Mouse (Mus musculus) heart, embryonic 14.5 days (tissue): ENCODE measurements around the gene Senp5. TPM values are rescaled to one million over a fixed set of nuclear protein-coding genes. Genes with fewer than 3 reads are reported as not detected.

Source experiments
- ATAC-seq: fragments of 200-750 bp; cut with Nextera tagmentation; 2 replicates; pipeline ENCODE4 v1.8.0; 2017; ENCODE audit warnings: low read depth, moderate TSS enrichment; ENCODE audit not compliant: insufficient number of reproducible peaks, insufficient read depth, low FRiP score
- H3K27ac ChIP-seq, 2 experiments: fragments of 200-500 bp in 1 of 2; fragments of 300-500 bp in 1 of 2; sonication (generic) in 1 of 2; replicated peaks in 1 of 2; 2 replicates each; pipeline ENCODE4 v1.5.1; 2012 to 2014; ENCODE audit warnings: low read depth in 2 of 2, low read length in 2 of 2, control low read depth in 1 of 2, mild to moderate bottlenecking in 1 of 2, mixed read lengths in 1 of 2; ENCODE audit not compliant: control insufficient read depth in 1 of 2, insufficient read depth in 1 of 2
- H3K27me3 ChIP-seq: fragments of 300-500 bp; sonication (generic); 2 replicates; pipeline ENCODE4 v1.6.1; 2014; ENCODE audit warnings: mild to moderate bottlenecking, low read length, control low read depth; ENCODE audit not compliant: control insufficient read depth, insufficient read depth
- H3K36me3 ChIP-seq: fragments of 300-500 bp; sonication (generic); 2 replicates; pipeline ENCODE4 v1.6.1; 2014; ENCODE audit warnings: mild to moderate bottlenecking, control low read depth, low read length, mixed read lengths; ENCODE audit not compliant: control insufficient read depth, insufficient read depth
- H3K4me1 ChIP-seq, 2 experiments: fragments of 200-500 bp in 1 of 2; fragments of 300-500 bp in 1 of 2; sonication (generic) in 1 of 2; 2 replicates each; pipeline ENCODE4 v1.6.1; 2012 to 2014; ENCODE audit warnings: low read length in 2 of 2, control low read depth in 1 of 2, mixed read lengths in 1 of 2; ENCODE audit not compliant: control insufficient read depth in 2 of 2, insufficient read depth in 2 of 2
- H3K4me2 ChIP-seq: fragments of 300-500 bp; sonication (generic); 2 replicates; pipeline ENCODE4 v1.6.1; 2014; ENCODE audit warnings: mild to moderate bottlenecking, low read length
- H3K4me3 ChIP-seq, 2 experiments: fragments of 200-500 bp in 1 of 2; fragments of 300-500 bp in 1 of 2; sonication (generic) in 1 of 2; 2 replicates each; pipeline ENCODE4 v1.5.1; 2012 to 2014; ENCODE audit warnings: low read length in 2 of 2, mild to moderate bottlenecking in 2 of 2, control low read depth in 1 of 2, low read depth in 1 of 2, moderate library complexity in 1 of 2; ENCODE audit not compliant: control insufficient read depth in 1 of 2, insufficient read depth in 1 of 2
- H3K9ac ChIP-seq: fragments of 300-500 bp; sonication (generic); 2 replicates; pipeline ENCODE4 v1.6.1; 2014; ENCODE audit warnings: mild to moderate bottlenecking, low read length
- H3K9me3 ChIP-seq: fragments of 300-500 bp; sonication (generic); 2 replicates; pipeline ENCODE4 v1.6.1; 2016; ENCODE audit warnings: low read length, control low read depth; ENCODE audit not compliant: control insufficient read depth
- WGBS: fragments of 180-500 bp; shearing (Covaris S2); extraction: QIAGEN DNeasy Blood & Tissue Kit; methylation state at CpG from one replicate; pipeline ENCODE4 v1.1.7; 2014; 5-methylcytosine and 5-hydroxymethylcytosine counted together
- polyA plus RNA-seq: library from polyadenylated mRNA; unstranded; fragments of >200 nt; fragmentation: Nextera tagmentation; extraction: Ambion mirVana; gene quantifications from 2 replicates; pipeline ENCODE4 v1.2.1, GENCODE M21; 2014

Senp5 gene
- polyA plus RNA-seq, 1 experiment from 2014 or later: 6.9 TPM

DNA sequence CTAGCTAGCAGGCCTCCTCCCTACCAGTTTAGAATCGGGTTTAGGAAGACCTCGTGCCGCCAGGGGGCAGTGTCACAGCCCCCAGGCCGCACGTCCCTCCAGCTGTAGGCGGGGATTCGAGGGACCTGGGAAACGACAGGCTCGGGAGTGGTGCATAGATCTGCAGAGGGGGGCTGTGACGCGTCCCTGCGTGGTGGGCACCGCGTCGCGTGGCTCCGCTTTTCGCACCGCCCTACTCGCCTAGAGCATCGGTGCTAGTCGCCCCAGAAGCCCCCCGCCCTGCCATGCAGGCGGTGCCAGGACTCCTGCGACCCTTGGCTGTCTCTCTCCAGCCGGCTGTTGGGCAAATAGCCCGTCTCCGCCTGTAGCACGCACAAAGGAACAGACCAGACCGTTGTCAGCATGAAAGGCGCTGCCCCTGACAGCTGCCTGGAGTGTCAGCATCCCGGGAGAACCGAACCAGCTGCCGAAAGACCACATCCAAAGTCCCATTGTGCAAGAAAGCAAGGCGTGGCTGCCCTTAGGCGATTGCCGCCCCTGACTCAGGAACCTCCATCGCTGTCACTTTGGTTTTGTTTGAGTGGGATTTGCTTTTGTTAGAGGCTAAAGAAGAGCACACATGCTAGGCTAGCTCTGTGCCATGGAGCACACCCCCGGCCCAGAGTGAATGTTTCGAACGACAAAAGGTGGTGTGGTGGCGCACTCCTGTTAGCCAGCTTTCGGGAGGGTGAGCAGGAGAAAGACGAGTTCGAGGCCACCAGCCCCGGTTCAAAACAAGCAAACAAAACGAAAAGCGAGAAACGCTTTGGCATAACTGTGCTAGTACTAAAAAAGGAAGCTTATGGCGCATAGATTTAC, 70.0 kb downstream of the Senp5 start:
- peak; percentile 78 for ATAC-seq
- peaks cover 14 to 18% of the 10 kb centered on the region in 2 experiments for H3K4me1 ChIP-seq
- peak overlapping the region; percentile 60 for H3K9ac ChIP-seq
- 1% methylated on average over 50 of the region's 50 CpGs for WGBS
- 0 out of 2 replicates have a peak, but pooled peaks cover 3% of the 10 kb centered on the region for H3K9me3 ChIP-seq
- no peak overlapping the region; a peak in 1 of 4 replicates for H3K27ac ChIP-seq
- peaks cover 27% of the 10 kb centered on the region for H3K27me3 ChIP-seq
- peak overlapping the region; percentile 84 for H3K4me2 ChIP-seq
- peak overlapping the region; percentile 51 to 64 for H3K4me3 ChIP-seq
- H3K36me3 ChIP-seq: no peaks in the 10 kb centered on the region

GRCm38 (mm10) chr16:31932255-31932654, 70.8 kb downstream of the Senp5 start:
- H3K9ac ChIP-seq: peak overlapping the region; percentile 60
- H3K4me2 ChIP-seq: peak overlapping the region; percentile 84
- H3K4me3 ChIP-seq: no peak overlapping the region

DNA sequence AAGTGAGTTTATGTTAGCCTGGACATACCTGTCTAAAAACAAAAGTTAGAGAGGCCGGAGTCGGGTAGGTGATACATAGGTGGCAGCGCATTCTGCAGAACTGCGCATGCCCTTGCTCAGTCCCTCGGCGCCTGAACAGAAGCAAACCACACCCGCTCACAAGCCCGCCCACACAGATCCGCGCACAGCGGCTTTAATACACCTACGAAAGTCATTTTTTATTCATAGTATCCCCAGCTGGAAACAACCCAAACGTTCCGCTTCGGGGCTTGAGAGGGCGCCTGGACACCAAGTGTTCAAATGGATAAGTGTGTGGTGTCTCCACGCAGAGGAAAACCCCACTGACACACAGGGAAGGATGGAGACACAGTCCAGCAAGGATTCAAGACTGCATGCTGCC, 71.8 kb downstream of the Senp5 start:
- Histone ChIP-seq H3K27ac (no peak overlapping the region), H3K4me2 (peak overlapping the region; percentile 37; the same call in 1 of the 2 replicates), H3K36me3 (no peaks in the 10 kb centered on the region), H3K27me3 (peaks cover 27% of the 10 kb centered on the region), H3K4me1 (peaks cover 14 to 18% of the 10 kb centered on the region in 2 experiments), H3K9ac (no peak overlapping the region), H3K4me3 (no peak overlapping the region), H3K9me3 (no peaks in the 10 kb centered on the region)
- WGBS: 51% methylated on average over 17 of the region's 17 CpGs
- no peak for ATAC-seq

More at GRCm38 (mm10) chr16:31932255-31932654, 70.8 kb downstream of the Senp5 start:
- ATAC-seq: no peak
- WGBS: 53% methylated on average over 5 of the region's 5 CpGs
- Histone ChIP-seq H3K4me1 (peaks cover 14 to 18% of the 10 kb centered on the region in 2 experiments), H3K27me3 (peaks cover 27% of the 10 kb centered on the region), H3K27ac (no peak overlapping the region), H3K9me3 (0 out of 2 replicates have a peak, but pooled peaks cover 3% of the 10 kb centered on the region), H3K36me3 (no peaks in the 10 kb centered on the region)

- no peak for ATAC-seq
- WGBS: 78% methylated on average over 5 of the region's 5 CpGs
- no peak overlapping the region for H3K27ac ChIP-seq
- no peak overlapping the region for H3K9ac ChIP-seq
- H3K27me3 ChIP-seq: no peaks in the 10 kb centered on the region
- no peaks in the 10 kb centered on the region for H3K36me3 ChIP-seq
- no peaks in the 10 kb centered on the region for H3K9me3 ChIP-seq
- H3K4me2 ChIP-seq: no peak overlapping the region
- no peak overlapping the region for H3K4me3 ChIP-seq
- peaks cover 3 to 5% of the 10 kb centered on the region in 2 experiments; a peak in 3 of 4 replicates for H3K4me1 ChIP-seq
Observed at GRCm38 (mm10) chr16:31927412-31927811, 75.7 kb downstream of the Senp5 start.

- ATAC-seq: no peak
- no peak overlapping the region for H3K9ac ChIP-seq
- H3K4me2 ChIP-seq: no peak overlapping the region
- no peaks in the 10 kb centered on the region for H3K36me3 ChIP-seq
- no peak overlapping the region for H3K27ac ChIP-seq
- 87% methylated on average over 13 of the region's 13 CpGs for WGBS
- H3K4me1 ChIP-seq: peaks cover 3 to 5% of the 10 kb centered on the region in 2 experiments; a peak in 3 of 4 replicates
- no peak overlapping the region for H3K4me3 ChIP-seq
- H3K9me3 ChIP-seq: no peaks in the 10 kb centered on the region
- H3K27me3 ChIP-seq: no peaks in the 10 kb centered on the region
Observed at GRCm38 (mm10) chr16:31926547-31927182, 76.4 kb downstream of the Senp5 start.

DNA sequence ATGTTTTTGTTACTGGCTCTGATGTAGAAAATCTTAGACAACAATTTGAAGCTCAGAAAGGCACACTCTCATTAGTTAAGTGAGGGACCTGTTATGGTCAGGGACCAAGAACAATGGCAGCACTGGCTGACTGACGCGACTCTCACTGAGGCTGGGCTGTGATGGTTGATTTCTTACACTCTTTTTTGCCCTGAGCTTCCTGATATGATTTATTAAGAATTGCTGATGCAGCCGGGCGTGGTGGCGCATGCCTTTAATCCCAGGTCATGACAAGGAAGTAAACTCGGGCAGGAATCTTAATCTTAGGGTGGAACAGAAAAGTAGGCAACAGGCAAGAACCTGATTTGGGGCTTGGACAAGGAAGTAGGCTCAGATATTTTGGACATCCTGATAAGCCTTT, 77.0 kb downstream of the Senp5 start:
- 82% methylated on average over 6 of the region's 6 CpGs for WGBS
- Histone ChIP-seq H3K9ac (no peak overlapping the region), H3K27me3 (no peaks in the 10 kb centered on the region), H3K4me3 (no peak overlapping the region), H3K4me1 (peaks cover 3 to 5% of the 10 kb centered on the region in 2 experiments; a peak in 3 of 4 replicates), H3K27ac (no peak overlapping the region), H3K9me3 (no peaks in the 10 kb centered on the region), H3K36me3 (no peaks in the 10 kb centered on the region), H3K4me2 (no peak overlapping the region)
- ATAC-seq: no peak

- no peak for ATAC-seq
- Histone ChIP-seq H3K9me3 (no peaks in the 10 kb centered on the region), H3K9ac (no peak overlapping the region), H3K4me2 (no peak overlapping the region), H3K27me3 (no peaks in the 10 kb centered on the region), H3K27ac (no peak overlapping the region), H3K4me1 (peaks cover 3 to 5% of the 10 kb centered on the region in 2 experiments; a peak in 3 of 4 replicates), H3K36me3 (no peaks in the 10 kb centered on the region), H3K4me3 (no peak overlapping the region)
- WGBS: 85% methylated on average over 6 of the region's 6 CpGs
Observed at GRCm38 (mm10) chr16:31924368-31924767, 78.7 kb downstream of the Senp5 start.
